Mouse (Mus musculus): ENCODE results near the gene Usp10. TPM values are rescaled to one million over a fixed set of nuclear protein-coding genes. Genes with fewer than 3 reads are reported as not detected.

Usp10 gene
- polyA plus RNA-seq, 1 experiment from 2014 or later, result 181 TPM

DNA sequence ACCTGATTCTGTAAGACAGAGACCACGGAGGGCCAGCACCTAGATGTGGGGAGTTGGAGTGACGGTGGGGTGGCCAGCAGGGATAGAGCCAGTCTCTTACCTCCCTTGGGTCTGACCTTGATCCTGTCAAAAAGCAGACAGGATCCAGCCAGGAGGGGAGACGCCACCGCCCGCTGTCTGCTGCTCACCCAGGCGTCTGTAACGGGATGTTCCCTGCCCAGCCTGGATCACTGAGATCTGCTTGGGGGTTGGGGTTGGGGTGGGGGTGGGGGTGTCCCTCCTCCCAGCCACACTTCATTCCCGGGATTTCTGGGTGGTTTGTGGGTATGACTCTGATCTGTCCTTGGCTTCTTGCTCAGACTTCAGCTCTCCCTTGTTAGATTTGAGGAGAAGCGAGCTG lies 92.2 kb downstream of the Usp10 start:
- Histone ChIP-seq H3K36me3 (ENCODE audit: control insufficient read depth, insufficient read depth, low read length) (no peaks in the 10 kb centered on the region), H3K27ac (ENCODE audit: low read depth, low read length) (no peak overlapping the region), H3K9ac (ENCODE audit: low read length) (no peak overlapping the region), H3K4me2 (ENCODE audit: low read depth) (no peak overlapping the region), H3K9me3 (ENCODE audit: control insufficient read depth, low read length) (no peaks in the 10 kb centered on the region), H3K27me3 (ENCODE audit: control insufficient read depth, insufficient read depth, low read length) (no peaks in the 10 kb centered on the region), H3K4me3 (ENCODE audit: low read depth, low read length) (no peak overlapping the region), H3K4me1 (ENCODE audit: control insufficient read depth, insufficient read depth, low read length) (0 out of 2 replicates have a peak, but pooled peaks cover 3% of the 10 kb centered on the region)
- ATAC-seq (ENCODE audit: insufficient read depth, low FRiP score, low TSS enrichment) (no peak), DNase-seq (ENCODE audit: low spot score) (no peak)
- 59% methylated on average over 9 of the region's 9 CpGs for WGBS

DNA sequence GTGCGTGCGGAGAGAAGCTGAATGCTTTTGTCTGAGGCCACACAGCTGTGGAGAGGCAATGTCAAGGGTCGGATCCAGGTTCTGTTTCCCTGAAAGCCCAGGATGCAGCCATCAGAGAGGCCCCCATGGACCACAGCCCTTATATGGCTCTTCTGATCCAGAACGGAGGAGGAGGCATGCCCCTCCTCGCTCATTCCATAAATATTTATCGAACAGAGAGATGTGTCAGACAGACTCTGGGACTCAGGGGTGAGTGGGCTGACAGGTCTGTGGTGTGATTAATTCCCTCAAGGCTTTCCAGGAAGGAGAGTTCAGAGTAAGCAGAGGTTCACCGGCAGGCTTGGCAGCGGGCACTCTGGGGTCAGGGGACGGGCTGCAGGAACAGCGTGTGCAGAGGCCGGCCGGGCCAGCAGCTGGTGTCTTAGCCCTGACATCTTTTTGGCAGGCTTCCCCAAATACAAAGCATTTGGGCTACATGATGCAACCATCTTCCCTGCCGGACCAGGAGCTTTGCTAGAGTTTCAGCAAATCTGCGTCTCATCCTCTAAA lies 94.1 kb downstream of the Usp10 start:
- Histone ChIP-seq H3K4me2 (ENCODE audit: low read depth) (no peak overlapping the region), H3K9me3 (ENCODE audit: control insufficient read depth, low read length) (no peaks in the 10 kb centered on the region), H3K9ac (ENCODE audit: low read length) (no peak overlapping the region), H3K27me3 (ENCODE audit: control insufficient read depth, insufficient read depth, low read length) (no peaks in the 10 kb centered on the region), H3K4me1 (ENCODE audit: control insufficient read depth, insufficient read depth, low read length) (0 out of 2 replicates have a peak, but pooled peaks cover 3% of the 10 kb centered on the region), H3K36me3 (ENCODE audit: control insufficient read depth, insufficient read depth, low read length) (no peaks in the 10 kb centered on the region), H3K4me3 (ENCODE audit: low read depth, low read length) (no peak overlapping the region), H3K27ac (ENCODE audit: low read depth, low read length) (no peak overlapping the region)
- peak; percentile 54 for DNase-seq (ENCODE audit: low spot score)
- no peak for ATAC-seq (ENCODE audit: insufficient read depth, low FRiP score, low TSS enrichment)
- WGBS, result 31% methylated on average over 14 of the region's 14 CpGs

DNA sequence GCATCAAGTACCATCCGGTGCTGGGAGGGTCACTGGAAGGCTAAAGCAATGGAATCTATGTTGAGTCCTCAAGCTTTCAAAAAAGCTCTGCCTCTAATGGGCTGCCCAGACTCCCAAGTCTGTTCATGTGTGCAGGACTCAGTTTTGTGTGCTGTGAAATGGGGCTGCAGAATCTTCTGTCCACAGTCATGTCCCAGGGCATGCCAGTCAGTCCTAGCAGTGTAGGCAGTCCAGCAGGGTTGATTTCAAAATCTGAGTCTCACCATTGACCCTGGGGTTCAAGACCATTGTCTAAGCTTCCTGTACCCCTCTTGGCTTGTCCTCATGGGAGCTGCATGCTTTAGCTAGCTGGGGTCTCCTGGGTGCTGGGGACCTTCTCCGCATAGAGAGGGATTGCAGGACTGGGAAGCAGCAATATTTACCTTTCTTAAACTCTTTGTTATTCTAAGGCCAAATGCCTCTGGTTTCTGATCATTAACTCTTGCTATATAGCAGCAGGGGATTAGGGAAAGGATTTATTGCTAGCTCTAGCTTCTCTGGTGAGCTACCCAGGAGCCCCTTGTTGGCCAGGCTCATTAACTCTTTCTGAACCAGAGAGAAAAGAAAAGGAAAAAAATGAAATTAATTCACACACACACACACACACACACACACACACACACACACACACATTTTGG lies 94.7 kb downstream of the Usp10 start:
- Histone ChIP-seq H3K4me3 (ENCODE audit: low read depth, low read length) (no peak overlapping the region), H3K9ac (ENCODE audit: low read length) (no peak overlapping the region), H3K4me1 (ENCODE audit: control insufficient read depth, insufficient read depth, low read length) (0 out of 2 replicates have a peak, but pooled peaks cover 3% of the 10 kb centered on the region), H3K36me3 (ENCODE audit: control insufficient read depth, insufficient read depth, low read length) (no peaks in the 10 kb centered on the region), H3K4me2 (ENCODE audit: low read depth) (no peak overlapping the region), H3K27me3 (ENCODE audit: control insufficient read depth, insufficient read depth, low read length) (no peaks in the 10 kb centered on the region), H3K27ac (ENCODE audit: low read depth, low read length) (no peak overlapping the region), H3K9me3 (ENCODE audit: control insufficient read depth, low read length) (no peaks in the 10 kb centered on the region)
- WGBS, result 43% methylated on average over 2 of the region's 2 CpGs
- ATAC-seq (ENCODE audit: insufficient read depth, low FRiP score, low TSS enrichment), result no peak
- DNase-seq (ENCODE audit: low spot score), result peak; percentile 35

DNA sequence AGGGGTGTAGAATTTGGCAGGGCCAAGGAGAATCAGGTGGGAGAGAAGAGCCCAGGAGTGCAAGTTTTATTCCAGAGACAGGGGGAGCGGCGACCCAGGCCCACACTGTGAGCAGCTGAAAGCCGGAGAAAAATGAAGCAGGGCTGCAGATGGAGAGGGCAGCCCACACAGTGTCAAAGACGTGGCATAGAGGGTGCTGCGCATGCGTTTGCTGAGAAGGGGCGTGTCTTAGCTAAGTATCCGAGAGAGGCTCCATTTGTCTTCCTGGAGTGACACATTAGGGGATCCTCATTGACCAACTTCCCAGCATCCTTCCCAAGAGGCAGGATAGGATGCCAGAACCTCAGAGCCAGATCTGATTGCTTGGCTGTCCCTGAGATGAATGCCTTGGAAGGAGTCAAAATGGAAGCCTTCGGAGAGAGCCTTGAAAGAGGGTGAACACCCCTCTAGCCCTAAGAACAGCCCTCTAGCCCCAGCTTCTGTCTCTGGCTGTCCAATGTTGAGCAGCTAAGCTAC lies 96.5 kb downstream of the Usp10 start:
- Histone ChIP-seq H3K9me3 (ENCODE audit: control insufficient read depth, low read length) (no peaks in the 10 kb centered on the region), H3K4me3 (ENCODE audit: low read depth, low read length) (no peak overlapping the region), H3K4me1 (ENCODE audit: control insufficient read depth, insufficient read depth, low read length) (0 out of 2 replicates have a peak, but pooled peaks cover 3% of the 10 kb centered on the region), H3K27ac (ENCODE audit: low read depth, low read length) (no peak overlapping the region), H3K9ac (ENCODE audit: low read length) (no peak overlapping the region), H3K36me3 (ENCODE audit: control insufficient read depth, insufficient read depth, low read length) (no peaks in the 10 kb centered on the region), H3K27me3 (ENCODE audit: control insufficient read depth, insufficient read depth, low read length) (no peaks in the 10 kb centered on the region), H3K4me2 (ENCODE audit: low read depth) (no peak overlapping the region)
- DNase-seq (ENCODE audit: low spot score) (peak; percentile 60), ATAC-seq (ENCODE audit: insufficient read depth, low FRiP score, low TSS enrichment) (no peak)
- 35% methylated on average over 9 of the region's 9 CpGs for WGBS

Other genes starting within 250 kb of the Usp10 start
- 1.7 and 1.9 TPM in 2 replicates for gene Wfdc1, start 244.0 kb upstream of the Usp10 start, polyA plus RNA-seq (2014; fragmentation: Nextera tagmentation; extraction: Ambion mirVana)
- gene Atp2c2, start 210.4 kb upstream of the Usp10 start, polyA plus RNA-seq (2014; fragmentation: Nextera tagmentation; extraction: Ambion mirVana), result 0.61 and 1.0 TPM in 2 replicates
- 10.3 and 11.1 TPM in 2 replicates for gene Tldc1, start 131.9 kb upstream of the Usp10 start, polyA plus RNA-seq (2014; fragmentation: Nextera tagmentation; extraction: Ambion mirVana)
- 574 and 631 TPM in 2 replicates for gene Cotl1, start 69.8 kb upstream of the Usp10 start, polyA plus RNA-seq (2014; fragmentation: Nextera tagmentation; extraction: Ambion mirVana)
- 7.8 and 8.9 TPM in 2 replicates for gene Klhl36, start 48.1 kb upstream of the Usp10 start, polyA plus RNA-seq (2014; fragmentation: Nextera tagmentation; extraction: Ambion mirVana)
- gene Gm20388, start 481 bp downstream of the Usp10 start, polyA plus RNA-seq (2014; fragmentation: Nextera tagmentation; extraction: Ambion mirVana), result not detected in 2 replicates
- gene Crispld2, start 82.1 kb downstream of the Usp10 start, polyA plus RNA-seq (2014; fragmentation: Nextera tagmentation; extraction: Ambion mirVana), result 4.4 and 4.6 TPM in 2 replicates
- gene Zdhhc7, start 191.1 kb downstream of the Usp10 start, polyA plus RNA-seq (2014; fragmentation: Nextera tagmentation; extraction: Ambion mirVana), result 33.0 and 33.9 TPM in 2 replicates
- gene 6430548M08Rik, start 203.8 kb downstream of the Usp10 start, polyA plus RNA-seq (2014; fragmentation: Nextera tagmentation; extraction: Ambion mirVana), result 12.0 and 13.7 TPM in 2 replicates

Data from neural tube, embryonic 11.5 days (tissue).